Mouse (Mus musculus) liver, adult 2 months (tissue): ENCODE results near the gene Hoxc13.

Experiments
- CTCF ChIP-seq: fragments of 200-500 bp; IDR thresholded peaks from 2 replicates; pipeline ENCODE4 v1.5.1; 2011; ENCODE audit warnings: low read depth, low read length, control low read depth
- POLR2A ChIP-seq: fragments of 200-500 bp; IDR thresholded peaks from 2 replicates; pipeline ENCODE4 v1.6.1; 2011; ENCODE audit warnings: low read length, control low read depth; ENCODE audit not compliant: insufficient read depth; ENCODE audit errors: extremely low read depth

DNA sequence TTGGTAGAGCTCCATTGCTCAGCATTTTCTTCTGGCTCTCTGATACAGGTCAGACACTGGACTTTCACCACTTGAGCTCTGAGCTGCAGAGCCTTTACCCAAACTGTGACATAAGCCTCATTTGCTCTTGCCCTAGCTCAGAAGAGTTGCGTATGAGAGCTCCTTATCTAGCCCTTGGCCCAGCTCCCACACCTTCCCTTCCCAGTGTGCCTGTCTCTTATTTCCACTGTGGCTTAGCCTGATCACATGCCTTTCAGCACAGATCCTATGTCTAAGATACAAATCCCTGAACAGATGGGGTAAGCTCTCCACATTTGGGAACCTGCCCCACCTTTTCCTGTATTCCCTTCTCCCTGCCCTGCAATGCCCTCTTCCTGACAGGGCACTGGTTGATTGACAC lies 16.0 kb upstream of the Hoxc13 start:
- TF ChIP-seq CTCF (no peak), POLR2A (no peak)
